Mouse (Mus musculus): ENCODE results near the gene Ap1ar.
"Not testable (repeated sequence)": the region's sequence is repeated elsewhere in the genome, so short reads cannot be mapped to it uniquely, and the experiment has no call there.

Gene Ap1ar

GRCm38 (mm10) chr3:127796271-127796670 is 41.1 kb downstream of the Ap1ar start:
- CTCF ChIA-PET = no interaction called here

- CTCF ChIA-PET = no interaction called here
These were observed 41.6 kb downstream of the Ap1ar start for GRCm38 (mm10) chr3:127795762-127796161.

GRCm38 (mm10) chr3:127793022-127793421 is 44.3 kb downstream of the Ap1ar start:
- CTCF ChIA-PET = no interaction called here

GRCm38 (mm10) chr3:127791595-127792561 is 45.4 kb downstream of the Ap1ar start:
- CTCF ChIA-PET = interaction anchor here (0.7 kb wide), 1 partner anchor 30 kb away, joined by 5 read pairs; no protein-coding TSS in a partner anchor

- CTCF ChIA-PET = no interaction called here
These were observed 46.3 kb downstream of the Ap1ar start for GRCm38 (mm10) chr3:127791056-127791483.

GRCm38 (mm10) chr3:127790234-127791055 is 46.9 kb downstream of the Ap1ar start:
- CTCF ChIA-PET = no interaction called here

GRCm38 (mm10) chr3:127789500-127790191 is 47.7 kb downstream of the Ap1ar start, which contains the start of gene Tifa:
Gene Tifa, plus strand, starts transcription at chr3:127789805.
- CTCF ChIA-PET = no interaction called here

GRCm38 (mm10) chr3:127788919-127789318 is 48.4 kb downstream of the Ap1ar start:
- CTCF ChIA-PET = no interaction called here

- CTCF ChIA-PET = no interaction called here
These were observed 49.3 kb downstream of the Ap1ar start for GRCm38 (mm10) chr3:127788038-127788437.

- CTCF ChIA-PET = interaction anchor here (0.6 to 0.7 kb wide), 2 partner anchors 11 to 107 kb away, joined by 3 to 19 read pairs; no protein-coding TSS in a partner anchor
These were observed 50.3 kb downstream of the Ap1ar start for GRCm38 (mm10) chr3:127787032-127787431.

GRCm38 (mm10) chr3:127783680-127784079 is 53.6 kb downstream of the Ap1ar start:
- CTCF ChIA-PET = not testable (repeated sequence)

- CTCF ChIA-PET = no interaction called here
These were observed 54.4 kb downstream of the Ap1ar start for GRCm38 (mm10) chr3:127782921-127783320.

GRCm38 (mm10) chr3:127780921-127781320 is 56.4 kb downstream of the Ap1ar start:
- CTCF ChIA-PET = no interaction called here

- CTCF ChIA-PET = interaction anchor here (1.0 kb wide), 1 partner anchor 12 kb away, joined by 3 read pairs; no protein-coding TSS in a partner anchor
These were observed 57.2 kb downstream of the Ap1ar start, which contains the start of gene Alpk1 for GRCm38 (mm10) chr3:127780021-127780644. Gene Alpk1, minus strand, starts transcription at chr3:127780527.

- CTCF ChIA-PET = no interaction called here
These were observed 68.2 kb downstream of the Ap1ar start for GRCm38 (mm10) chr3:127769146-127769545.

GRCm38 (mm10) chr3:127765971-127766370 is 71.4 kb downstream of the Ap1ar start:
- CTCF ChIA-PET = no interaction called here

GRCm38 (mm10) chr3:127764541-127764940 is 72.8 kb downstream of the Ap1ar start:
- CTCF ChIA-PET = no interaction called here

- CTCF ChIA-PET = interaction anchor here (0.6 to 0.7 kb wide), 2 partner anchors 129 to 830 kb away, joined by 4 to 10 read pairs; no protein-coding TSS in a partner anchor
These were observed 74.2 kb downstream of the Ap1ar start for GRCm38 (mm10) chr3:127763076-127763612.

GRCm38 (mm10) chr3:127762403-127762802 is 74.9 kb downstream of the Ap1ar start:
- CTCF ChIA-PET = interaction anchor here (0.5 to 0.7 kb wide), 4 partner anchors 40 to 830 kb away, joined by 4 to 13 read pairs (median 7); no protein-coding TSS in a partner anchor

GRCm38 (mm10) chr3:127759212-127759611 is 78.1 kb downstream of the Ap1ar start:
- CTCF ChIA-PET = no interaction called here

GRCm38 (mm10) chr3:127758806-127759205 is 78.5 kb downstream of the Ap1ar start:
- CTCF ChIA-PET = no interaction called here
